In genomic region chr10:80717281-80717680, GRCm38 (mm10) we compare ENCODE assay signal across 24 mouse cellular contexts. TPM values are rescaled to one million over a fixed set of nuclear protein-coding genes. Genes with fewer than 3 reads are reported as not detected.
DNase-seq lines count a peak whose midpoint lies in the region; TF ChIP-seq lines count a peak whose summit lies in the region.
"Had no signal": no experiment of that assay in that cellular context is flagged by ENCODE, and none has a peak within 500 bp of the region (broad histone marks: within the 10 kb centered on the region; RNA-seq: fewer than 3 reads in every experiment).

No protein-coding gene starts in this region.

- 0 out of 2 replicates have a peak overlapping the region, but pooled peaks have one; percentile 1 for H3K4me3 ChIP-seq in embryonic facial prominence, embryonic 10.5 days
- no peak overlapping the region for H3K4me3 ChIP-seq in cerebellum, adult 2 months (replicated peaks; ENCODE audit: insufficient read depth, low read depth, low read length)
- H3K4me3 ChIP-seq: embryonic facial prominence, embryonic 15.5 days; gastrocnemius, adult 2 months; heart, embryonic 12.5 days; heart, embryonic 15.5 days had no signal

- H3K36me3 ChIP-seq in embryonic facial prominence, embryonic 10.5 days (replicated peaks), result peaks cover 100% of the 10 kb centered on the region

- 90% methylated on average over 1 of the region's 1 CpGs for WGBS in embryonic facial prominence, embryonic 10.5 days
- 37% methylated on average over 1 of the region's 1 CpGs for WGBS in cerebellum, adult 2 months

- H3K27ac ChIP-seq in embryonic facial prominence, embryonic 10.5 days (replicated peaks), result no peak overlapping the region
- H3K27ac ChIP-seq in cerebellum, adult 2 months (ENCODE audit: insufficient read depth, low read length), result no peak overlapping the region
- H3K27ac ChIP-seq: embryonic facial prominence, embryonic 15.5 days; gastrocnemius, adult 2 months; heart, embryonic 15.5 days; hindbrain, embryonic 14.5 days; hindbrain, postnatal 0 days had no signal

- DNase-seq in adrenal gland, adult 2 months, result peak; percentile 63
- no peak for DNase-seq in adrenal gland, adult 8-10 months
- DNase-seq in MN1 (ENCODE audit: low spot score), result peak; percentile 44
- DNase-seq in adrenal gland, postnatal 14 days, result peak; percentile 82
- DNase-seq in embryonic facial prominence, embryonic 10.5 days (ENCODE audit: low spot score), result no peak
- no peak for DNase-seq in cerebellum, adult 2 months
- no peak for DNase-seq in heart, postnatal 4 days
- DNase-seq: B cell, adult 2 months; cerebellum, adult 18-20 months; cerebellum, adult 9-11 months; forebrain, postnatal 0 days; gastrocnemius, adult 2 months; gastrocnemius, postnatal 25 days; heart, adult 18-20 months; heart, postnatal 10 days; heart, postnatal 36 days; kidney, adult 18-20 months had no signal

- TF ChIP-seq POLR2A in cerebellum, adult 2 months (IDR thresholded peaks at IDR 0.05; ENCODE audit: borderline replicate concordance, insufficient read depth, low read length), result no peak

- H3K4me1 ChIP-seq in embryonic facial prominence, embryonic 10.5 days, result no peaks in the 10 kb centered on the region
- H3K4me1 ChIP-seq in cerebellum, adult 2 months (ENCODE audit: control insufficient read depth, insufficient read depth, low read length), result no peaks in the 10 kb centered on the region
- H3K4me1 ChIP-seq: embryonic facial prominence, embryonic 15.5 days; heart, embryonic 12.5 days; heart, embryonic 15.5 days had no signal

- no peaks in the 10 kb centered on the region for H3K9me3 ChIP-seq in embryonic facial prominence, embryonic 10.5 days
- H3K9me3 ChIP-seq: embryonic facial prominence, embryonic 15.5 days; G1E; heart, embryonic 12.5 days; heart, embryonic 15.5 days had no signal

- H3K27me3 ChIP-seq in embryonic facial prominence, embryonic 10.5 days (replicated peaks; ENCODE audit: low read depth, poor library complexity, severe bottlenecking), result no peaks in the 10 kb centered on the region
- H3K27me3 ChIP-seq in cerebellum, adult 2 months (ENCODE audit: control insufficient read depth, insufficient read depth, low read length), result no peaks in the 10 kb centered on the region
- H3K27me3 ChIP-seq: CH12.LX; embryonic facial prominence, embryonic 15.5 days; heart, embryonic 12.5 days; heart, embryonic 15.5 days had no signal

- no peak for TF ChIP-seq CTCF in cerebellum, adult 2 months (IDR thresholded peaks at IDR 0.05; ENCODE audit: borderline replicate concordance, insufficient read depth, low read depth, low read length)

RNA-seq across cellular contexts. Expression of gene Izumo4, which starts 15.3 kb away (rescaled TPM):
- 10 to 100 TPM; 13.2 to 21.2 TPM for total RNA-seq in adrenal gland, adult 2 months (2021)
- 73.3 and 74.3 TPM in 2 replicates for polyA plus RNA-seq in adrenal gland, adult 2 months (2012; rRNA removed)
- total RNA-seq in adrenal gland, adult 8-10 months (2022), result 10 to 100 TPM; 19.3 to 46.2 (median 33.3) TPM
- total RNA-seq in adrenal gland, postnatal 14 days (2021), result 12.1 and 12.6 TPM in 2 replicates
- 10.5 and 10.8 TPM in 2 replicates for polyA plus RNA-seq in embryonic facial prominence, embryonic 10.5 days (2016; fragmentation: Nextera tagmentation; extraction: Ambion mirVana)
- polyA plus RNA-seq in cerebellum, adult 2 months (2012; rRNA removed), result 112 and 117 TPM in 2 replicates
- 1 to 10 TPM; 3.2 to 4.6 TPM for total RNA-seq in heart, postnatal 4 days (2021)

RNA-seq across cellular contexts. Expression of gene Mob3a, which starts 15.5 kb away (rescaled TPM):
- 10 to 100 TPM; 18.0 to 19.4 TPM for total RNA-seq in adrenal gland, adult 2 months (2021)
- 22.5 and 27.1 TPM in 2 replicates for polyA plus RNA-seq in adrenal gland, adult 2 months (2012; rRNA removed)
- 10 to 100 TPM; 16.2 to 33.5 (median 25.7) TPM for total RNA-seq in adrenal gland, adult 8-10 months (2022)
- total RNA-seq in adrenal gland, postnatal 14 days (2021), result 12.8 and 24.1 TPM in 2 replicates
- polyA plus RNA-seq in embryonic facial prominence, embryonic 10.5 days (2016; fragmentation: Nextera tagmentation; extraction: Ambion mirVana), result 54.4 and 54.7 TPM in 2 replicates
- 12.6 and 14.2 TPM in 2 replicates for polyA plus RNA-seq in cerebellum, adult 2 months (2012; rRNA removed)
- 10 to 100 TPM; 12.5 to 13.0 TPM for total RNA-seq in heart, postnatal 4 days (2021)

RNA-seq across cellular contexts. Expression of gene Ap3d1, which starts 24.8 kb away (rescaled TPM):
- 100 to 1,000 TPM in 1 of 2 experiments, 10 to 100 TPM in 1; 85.6 to 104 TPM for total RNA-seq in adrenal gland, adult 2 months (2021)
- 98.1 and 131 TPM in 2 replicates for polyA plus RNA-seq in adrenal gland, adult 2 months (2012; rRNA removed)
- total RNA-seq in adrenal gland, adult 8-10 months (2022), result 100 to 1,000 TPM in 2 of 4 experiments, 10 to 100 TPM in 2; 91.8 to 136 (median 113) TPM
- 80.3 and 85.6 TPM in 2 replicates for total RNA-seq in adrenal gland, postnatal 14 days (2021)
- polyA plus RNA-seq in embryonic facial prominence, embryonic 10.5 days (2016; fragmentation: Nextera tagmentation; extraction: Ambion mirVana), result 60.5 and 61.5 TPM in 2 replicates
- 175 and 189 TPM in 2 replicates for polyA plus RNA-seq in cerebellum, adult 2 months (2012; rRNA removed)
- 10 to 100 TPM; 47.8 to 53.8 TPM for total RNA-seq in heart, postnatal 4 days (2021)

RNA-seq across cellular contexts. Expression of gene Dot1l, which starts 37.7 kb away (rescaled TPM):
- 10 to 100 TPM; 31.7 to 80.6 TPM for total RNA-seq in adrenal gland, adult 2 months (2021)
- polyA plus RNA-seq in adrenal gland, adult 2 months (2012; rRNA removed), result 109 and 170 TPM in 2 replicates
- total RNA-seq in adrenal gland, adult 8-10 months (2022), result 10 to 100 TPM; 35.0 to 78.6 (median 57.4) TPM
- total RNA-seq in adrenal gland, postnatal 14 days (2021), result 82.3 and 90.7 TPM in 2 replicates
- 23.5 and 25.0 TPM in 2 replicates for polyA plus RNA-seq in embryonic facial prominence, embryonic 10.5 days (2016; fragmentation: Nextera tagmentation; extraction: Ambion mirVana)
- polyA plus RNA-seq in cerebellum, adult 2 months (2012; rRNA removed), result 101 and 115 TPM in 2 replicates
- total RNA-seq in heart, postnatal 4 days (2021), result 10 to 100 TPM; 75.6 to 76.8 TPM

RNA-seq across cellular contexts. Expression of gene Mknk2, which starts 39.4 kb away (rescaled TPM):
- 100 to 1,000 TPM; 185 to 189 TPM for total RNA-seq in adrenal gland, adult 2 months (2021)
- polyA plus RNA-seq in adrenal gland, adult 2 months (2012; rRNA removed), result 427 and 546 TPM in 2 replicates
- total RNA-seq in adrenal gland, adult 8-10 months (2022), result 100 to 1,000 TPM; 106 to 157 (median 123) TPM
- 224 and 226 TPM in 2 replicates for total RNA-seq in adrenal gland, postnatal 14 days (2021)
- 118 and 119 TPM in 2 replicates for polyA plus RNA-seq in embryonic facial prominence, embryonic 10.5 days (2016; fragmentation: Nextera tagmentation; extraction: Ambion mirVana)
- polyA plus RNA-seq in cerebellum, adult 2 months (2012; rRNA removed), result 59.3 and 64.4 TPM in 2 replicates
- total RNA-seq in heart, postnatal 4 days (2021), result 100 to 1,000 TPM; 105 TPM

Comparison
In these comparisons a context has a peak if more than half of its experiments do, and no peak if none do; other contexts are left out.
1. DNase-seq: peak in adrenal gland, adult 2 months (single experiment), MN1 (single experiment) and adrenal gland, postnatal 14 days (single experiment); none in adrenal gland, adult 8-10 months (single experiment), embryonic facial prominence, embryonic 10.5 days (single experiment), cerebellum, adult 2 months (0 of 2) and heart, postnatal 4 days (single experiment).